Mouse (Mus musculus) common myeloid progenitor, adult 5-6 weeks (primary cell): ENCODE results near the gene Ptprd. TPM values are rescaled to one million over a fixed set of nuclear protein-coding genes. Genes with fewer than 3 reads are reported as not detected.

Experiments used
- ATAC-seq: replicated peaks from 2 replicates; pipeline ENCODE4 v1.8.0; 2016; ENCODE audit warnings: low read depth, mild to moderate bottlenecking, moderate TSS enrichment, inconsistent platforms; ENCODE audit not compliant: poor library complexity, severe bottlenecking
- total RNA-seq: library from RNA; stranded (forward); fragments of 200-1000, 187-1606 nt; gene quantifications from 2 replicates; pipeline ENCODE4 v1.2.3, GENCODE M21; 2017

The Ptprd gene
- total RNA-seq, 1 experiment from 2014 or later: not detected

DNA sequence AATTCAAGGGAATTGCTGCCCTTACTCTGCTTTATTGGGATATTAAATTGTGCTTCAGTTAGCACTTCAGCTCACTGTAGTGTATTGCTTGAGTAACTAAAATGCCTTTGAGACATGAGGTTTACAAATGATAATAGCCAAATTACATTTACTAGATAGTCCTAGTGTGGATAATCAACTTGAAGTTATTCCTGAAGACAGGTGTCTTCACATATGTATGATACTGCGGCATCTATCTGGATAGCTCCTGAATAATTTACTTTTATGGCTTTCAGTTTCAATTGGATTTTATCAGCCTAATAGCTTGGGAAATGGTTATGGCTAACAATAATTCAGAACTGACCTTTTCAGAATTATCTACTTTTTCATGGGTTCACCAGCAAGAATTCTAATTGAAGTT lies 598.6 kb downstream of the Ptprd start:
- ATAC-seq: no peak

DNA sequence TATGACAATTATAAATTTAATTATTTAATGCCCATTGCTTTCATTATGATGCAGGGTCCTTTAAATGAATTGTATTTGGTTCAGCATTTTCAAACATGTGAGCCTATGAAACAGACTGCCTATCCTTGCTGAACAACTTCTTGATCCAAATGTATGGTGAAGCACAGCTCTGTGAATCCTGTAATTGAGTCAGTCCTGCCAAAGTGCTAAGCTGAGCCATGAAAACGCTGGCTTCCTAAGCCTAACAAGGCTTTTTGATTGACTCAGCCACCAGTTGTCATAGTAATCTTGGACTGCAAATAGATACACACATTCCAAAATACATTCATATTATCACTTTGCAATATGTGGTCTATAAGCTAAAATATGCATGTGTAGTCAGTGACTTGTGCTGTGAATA lies 625.1 kb downstream of the Ptprd start:
- no peak for ATAC-seq

DNA sequence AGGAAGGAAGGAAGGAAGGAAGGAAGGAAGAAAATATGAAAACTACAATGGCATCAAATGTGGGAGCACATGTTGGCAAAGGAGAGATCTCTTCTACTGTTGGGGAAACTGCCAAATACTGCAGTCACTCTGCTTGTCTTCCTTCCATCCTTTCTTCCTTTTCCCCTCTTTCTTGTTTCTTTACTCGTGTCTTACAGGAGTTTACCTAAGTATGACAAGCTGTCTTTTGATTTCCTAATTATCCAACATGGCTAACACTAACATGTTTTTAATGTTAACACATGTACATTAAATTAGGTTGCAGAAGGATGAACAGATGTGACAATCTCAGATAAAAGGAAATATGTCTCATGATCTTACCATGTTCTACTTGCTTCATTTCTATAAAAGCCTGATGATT lies 625.5 kb downstream of the Ptprd start:
- ATAC-seq: no peak

DNA sequence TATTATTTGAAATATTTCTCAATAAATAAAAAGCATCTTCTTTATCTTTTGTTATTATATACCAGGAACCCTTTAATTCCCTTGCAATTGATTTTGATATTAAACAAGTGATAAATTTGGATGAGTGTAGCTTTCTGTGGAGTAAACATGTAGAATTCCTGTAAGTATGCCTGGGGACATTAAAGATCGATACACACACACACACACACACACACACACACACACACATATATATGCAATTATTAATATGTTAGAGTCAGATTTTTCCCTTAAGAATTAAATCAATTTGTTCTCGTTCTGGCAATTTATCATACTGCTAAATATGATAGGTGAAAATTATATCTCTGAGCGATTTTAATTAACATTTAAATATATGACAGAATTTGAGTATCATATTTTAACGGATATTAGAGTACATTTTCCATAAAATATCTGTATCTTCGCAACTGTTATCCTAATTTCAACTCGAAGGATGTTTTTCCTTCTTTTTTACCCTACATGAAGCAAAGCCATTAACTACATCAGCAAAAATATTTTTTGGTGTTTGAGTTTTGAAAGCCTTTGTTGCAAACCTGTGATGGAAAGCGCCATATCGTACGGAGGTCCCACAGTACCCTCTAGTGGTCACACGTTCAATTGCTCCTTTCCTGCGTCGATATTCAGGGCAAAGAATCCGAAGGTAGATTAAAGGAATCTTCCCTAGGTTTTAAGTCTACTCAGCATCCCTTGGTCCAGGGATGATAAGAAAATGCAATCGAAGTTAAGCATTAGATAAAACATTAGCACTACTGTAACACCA lies 653.2 kb downstream of the Ptprd start:
- ATAC-seq: peak; percentile 90

DNA sequence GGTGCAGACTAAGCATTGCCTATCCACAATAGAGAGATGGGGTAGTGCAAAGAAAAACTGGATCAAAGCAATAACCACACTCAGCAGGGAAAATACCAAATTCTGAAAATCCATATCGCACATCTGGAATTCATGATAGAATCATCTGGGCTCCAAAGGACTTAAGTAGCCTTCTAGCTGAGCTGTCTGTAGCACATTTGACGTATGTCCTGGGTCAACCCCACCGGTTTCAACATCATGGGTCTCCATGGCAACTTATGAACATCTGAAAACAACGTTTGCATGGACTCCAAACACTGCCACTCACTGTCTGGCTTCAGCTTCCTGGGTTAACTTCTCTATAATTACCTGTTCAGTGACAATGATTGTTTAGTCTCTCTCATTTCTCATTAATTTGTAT lies 655.9 kb downstream of the Ptprd start:
- ATAC-seq: no peak

DNA sequence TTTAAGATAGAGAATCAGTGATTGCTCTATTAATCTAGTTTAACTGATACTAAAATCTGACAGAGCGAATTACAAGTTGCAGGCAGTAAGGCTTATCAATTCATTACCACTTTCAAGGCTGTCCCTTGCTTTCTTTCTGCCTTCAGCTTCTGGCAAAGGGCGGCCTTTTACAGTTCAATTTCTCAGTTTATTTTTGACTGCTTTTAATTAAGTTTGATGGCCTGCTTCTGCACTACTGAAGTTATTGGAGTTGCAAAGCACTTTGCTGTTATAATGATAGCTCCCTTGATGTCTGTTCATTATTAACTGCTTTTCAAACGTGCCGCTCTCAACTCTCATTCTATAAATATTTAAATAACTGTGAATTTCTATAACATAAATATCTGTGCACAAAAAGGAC lies 673.9 kb downstream of the Ptprd start:
- ATAC-seq: no peak

DNA sequence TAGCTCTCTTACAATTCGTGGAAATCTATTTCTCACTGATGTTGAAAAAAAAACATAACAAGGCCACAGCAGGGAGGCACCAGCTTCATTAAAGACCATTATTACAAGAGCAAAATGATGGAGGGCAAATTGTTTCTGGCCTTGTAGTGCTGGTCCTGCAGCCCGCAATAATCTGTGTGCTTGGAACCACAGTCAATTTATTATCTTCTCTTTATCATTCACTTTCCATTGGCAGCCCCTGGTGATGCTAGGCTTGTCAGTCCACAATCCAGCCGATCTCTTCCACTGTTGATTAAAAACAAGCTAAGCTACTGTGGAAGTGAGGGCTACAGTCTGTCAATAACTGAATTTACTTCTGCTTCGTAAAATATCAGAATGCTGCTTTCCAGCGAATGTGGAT lies 674.4 kb downstream of the Ptprd start:
- ATAC-seq: no peak

DNA sequence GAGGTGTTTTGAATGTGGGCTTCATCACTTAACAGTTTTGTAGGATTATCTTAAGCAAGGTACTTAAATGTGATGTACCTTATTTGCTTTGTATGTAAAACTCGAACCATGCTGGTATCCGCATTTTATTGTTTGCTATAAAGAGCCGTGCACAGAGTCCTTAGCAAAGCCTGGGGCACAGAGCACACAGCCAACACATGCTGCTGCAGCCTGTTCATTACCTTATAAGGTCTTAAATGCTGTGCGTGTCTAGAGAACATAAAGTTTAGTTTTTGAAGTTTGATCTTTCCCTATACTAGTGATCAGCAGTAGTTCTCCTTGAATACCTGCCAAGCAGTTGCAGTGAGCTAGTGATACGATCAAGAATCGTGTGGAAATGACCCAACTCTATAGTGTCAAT lies 676.2 kb downstream of the Ptprd start:
- ATAC-seq: no peak

DNA sequence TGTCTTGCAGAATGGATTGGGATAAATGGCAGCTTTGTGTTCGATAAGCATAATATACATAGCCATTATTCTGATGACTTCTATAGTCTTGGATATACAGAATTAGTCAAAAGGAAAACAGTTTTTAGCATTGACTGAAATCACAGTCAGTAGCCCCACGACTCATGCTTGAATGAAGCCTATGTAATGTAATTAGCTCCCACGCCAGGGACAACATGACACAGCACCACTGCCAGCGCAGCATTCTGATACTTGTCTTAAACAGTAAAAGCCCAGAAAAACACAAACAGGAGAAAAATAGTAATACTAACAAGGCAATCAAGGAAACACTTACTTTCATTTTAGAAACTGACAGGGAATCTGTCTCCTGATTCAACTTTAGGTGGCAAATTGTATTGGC lies 677.2 kb downstream of the Ptprd start:
- no peak for ATAC-seq

DNA sequence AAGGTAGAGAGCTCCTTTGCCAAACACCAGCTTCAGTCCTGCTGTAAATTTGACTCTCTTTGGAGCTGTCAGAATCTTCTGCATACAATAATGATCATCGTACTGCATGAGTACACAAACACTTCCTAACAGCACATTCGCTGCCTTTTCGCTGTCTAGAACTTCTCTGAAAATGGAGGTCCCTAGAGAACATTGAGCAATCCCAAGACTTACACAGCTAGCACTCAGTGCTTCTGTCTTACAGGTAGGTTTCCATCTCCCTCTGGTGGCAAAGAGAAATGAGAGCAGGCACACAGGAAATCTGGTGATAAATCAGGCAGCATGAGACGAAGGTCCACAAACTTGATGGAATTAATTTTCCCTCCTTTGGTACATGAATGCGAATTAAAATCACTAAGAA lies 692.6 kb downstream of the Ptprd start:
- ATAC-seq: peak; percentile 83

DNA sequence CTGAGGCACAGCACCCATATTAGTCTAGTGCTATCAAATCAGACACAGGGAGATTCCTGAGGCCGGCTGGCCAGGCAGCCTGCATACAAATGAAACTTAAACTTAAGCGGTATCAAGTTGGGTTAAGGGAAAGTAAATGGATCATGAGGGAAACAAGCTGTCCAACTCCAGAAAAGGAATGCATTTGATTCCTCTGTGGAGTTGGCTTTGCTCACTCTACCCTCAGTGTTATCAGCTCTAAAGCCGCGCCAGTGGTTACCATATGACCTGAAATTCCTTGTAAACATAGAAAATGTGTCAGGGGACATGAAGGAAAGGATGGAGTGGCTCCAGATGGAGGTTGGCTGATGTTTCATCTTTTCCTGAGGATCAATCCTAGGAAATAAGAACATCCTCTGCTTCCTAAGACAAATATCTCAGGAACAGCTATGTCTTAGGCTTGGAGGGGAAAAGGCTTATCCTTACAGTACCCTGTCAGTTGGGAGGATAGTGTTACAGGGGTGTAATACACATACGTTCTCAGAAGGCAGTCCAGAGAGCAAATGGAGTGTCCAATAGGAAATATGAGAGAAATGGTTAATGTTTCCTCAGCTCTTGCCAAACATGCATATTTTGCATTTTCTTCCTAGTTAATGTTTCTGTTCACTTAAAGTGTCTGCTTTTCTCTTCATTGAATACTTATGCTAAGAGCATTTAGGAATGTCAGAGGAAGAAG lies 697.7 kb downstream of the Ptprd start:
- ATAC-seq: no peak

DNA sequence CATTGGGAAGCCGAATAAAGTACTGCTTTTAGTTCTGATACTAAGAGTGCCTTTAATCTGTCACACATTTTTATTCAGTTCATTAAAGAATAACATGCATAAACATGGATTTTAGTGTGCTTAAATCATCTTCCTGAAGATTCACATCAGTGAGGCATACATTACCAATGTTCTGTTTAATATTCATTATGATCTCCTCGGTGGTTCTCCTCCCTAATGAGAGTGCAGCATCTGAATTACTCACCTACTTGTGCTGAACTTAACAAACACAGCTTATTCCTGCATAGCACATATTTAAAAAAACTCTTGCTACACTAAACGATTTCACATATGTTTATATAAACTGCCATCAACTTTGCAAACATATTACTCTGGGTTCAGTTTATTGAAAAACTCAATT lies 698.7 kb downstream of the Ptprd start:
- no peak for ATAC-seq

DNA sequence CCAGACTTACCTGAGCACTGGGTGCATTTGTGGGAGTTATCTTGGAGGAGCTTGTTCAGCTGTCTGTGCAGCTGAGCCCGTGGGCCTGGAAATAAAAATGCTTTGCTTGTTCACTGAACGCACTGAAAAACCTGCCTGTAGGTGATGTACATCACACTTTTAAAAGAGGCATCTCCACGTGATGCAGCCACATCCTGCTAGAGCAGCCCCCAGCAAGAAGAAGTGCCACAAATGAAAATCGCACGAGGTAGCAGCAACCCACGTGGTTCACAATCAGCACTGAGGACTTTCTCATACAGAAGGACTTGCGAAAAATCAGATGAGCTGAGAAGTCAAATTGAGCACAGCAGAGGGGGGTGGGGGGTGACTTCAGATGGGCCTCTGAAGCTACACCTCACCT lies 757.7 kb downstream of the Ptprd start:
- ATAC-seq: no peak

DNA sequence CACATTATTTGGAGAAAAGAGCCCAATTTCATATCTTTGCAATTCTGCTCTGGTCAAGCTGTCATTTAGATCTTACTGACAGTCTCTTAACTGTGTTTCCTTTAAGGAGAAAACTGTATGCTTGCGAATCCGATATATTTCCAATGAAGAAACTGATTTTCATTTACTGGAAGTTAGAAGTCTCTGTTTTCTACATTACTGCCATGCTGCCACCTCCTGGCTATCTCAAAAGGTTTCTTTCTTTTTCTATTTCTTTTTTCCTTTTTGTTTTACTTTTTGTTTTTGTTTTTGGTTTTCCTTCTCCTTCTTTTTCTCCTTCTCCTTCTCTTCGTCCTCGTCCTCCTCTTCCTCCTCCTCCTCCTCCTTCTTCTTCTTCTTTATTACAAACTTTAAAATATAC lies 812.6 kb downstream of the Ptprd start:
- no peak for ATAC-seq

DNA sequence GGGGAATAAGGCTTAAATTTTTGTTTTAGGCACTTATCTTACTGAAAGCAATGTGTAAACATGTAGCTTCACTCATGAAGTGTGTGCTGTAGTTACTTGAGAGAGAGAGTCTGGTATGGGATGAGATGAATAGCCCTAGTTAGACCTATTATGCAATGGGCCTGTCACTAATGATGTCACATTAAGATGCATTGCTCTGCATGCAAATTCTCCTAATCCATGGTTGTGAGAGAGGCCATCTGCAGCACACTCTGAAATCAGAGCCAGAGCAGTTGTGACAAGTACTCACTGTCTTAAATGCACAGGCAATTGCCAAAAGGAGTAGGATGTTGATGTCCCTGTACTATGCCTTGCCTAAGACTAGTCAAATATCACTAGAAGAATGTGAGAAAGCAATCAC lies 850.0 kb downstream of the Ptprd start:
- no peak for ATAC-seq

DNA sequence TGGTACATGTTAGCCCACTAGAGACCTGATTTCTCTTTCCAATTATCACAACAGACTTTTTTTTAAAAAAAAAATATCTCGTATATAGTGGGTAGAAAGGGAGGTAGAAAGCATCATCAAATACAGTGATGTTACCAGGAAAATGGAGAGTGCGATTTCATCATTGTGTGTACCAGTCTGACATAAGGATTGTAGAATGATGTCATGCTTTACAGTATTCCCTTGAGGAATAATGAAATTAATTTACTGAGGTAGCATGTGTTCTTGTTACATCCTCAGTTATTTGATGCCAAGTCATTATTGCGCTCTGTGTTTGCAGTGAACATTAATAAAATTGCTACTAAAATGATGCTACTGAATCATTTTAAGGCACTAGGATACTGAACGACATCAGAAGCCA lies 884.6 kb downstream of the Ptprd start:
- no peak for ATAC-seq

DNA sequence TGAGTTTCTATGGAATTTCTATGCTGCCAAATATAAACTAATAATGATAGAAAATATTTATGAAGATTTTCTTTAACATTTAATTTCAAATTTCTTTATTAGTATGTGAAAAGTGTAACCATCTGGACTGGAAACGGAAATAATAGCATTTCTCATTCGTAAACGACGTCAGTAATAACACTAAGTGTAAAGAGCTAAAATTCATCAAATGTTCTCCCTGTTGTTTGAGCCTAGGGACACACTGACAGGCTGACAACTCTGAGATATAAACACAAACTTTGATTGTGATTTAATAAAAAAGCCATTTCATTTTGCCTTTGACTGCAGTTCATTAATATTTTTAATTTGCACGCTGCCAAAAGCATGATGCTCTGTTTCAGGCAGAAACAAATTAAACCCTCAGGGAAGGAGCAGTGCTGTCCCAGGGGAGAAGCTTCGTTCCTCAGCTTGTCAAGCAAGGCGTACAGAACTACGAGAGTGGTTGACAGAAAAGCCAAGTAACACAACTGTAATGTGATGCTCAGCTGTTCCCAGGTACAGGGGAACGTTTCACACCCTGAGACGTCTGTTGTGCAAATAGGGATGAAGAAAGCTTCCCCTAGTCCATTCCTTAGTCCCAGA lies 894.6 kb downstream of the Ptprd start:
- no peak for ATAC-seq

DNA sequence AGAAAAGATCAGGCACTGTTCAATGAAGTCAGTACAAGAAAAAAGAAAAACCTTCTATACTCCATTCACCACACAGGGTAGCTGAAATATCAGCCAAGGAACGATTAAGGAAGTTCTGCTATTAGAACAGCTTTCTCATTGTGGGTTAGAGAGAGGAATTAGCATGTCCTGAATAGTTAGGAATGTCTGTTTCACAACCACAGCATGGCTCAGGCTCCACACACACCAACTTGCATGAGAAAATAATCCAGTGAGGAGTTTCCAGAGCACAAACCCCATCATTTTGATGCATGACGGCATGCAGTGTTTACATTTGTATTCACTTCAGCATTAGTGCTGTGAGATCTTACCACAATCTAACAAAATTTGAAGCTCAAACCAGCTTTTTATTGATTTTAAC lies 895.1 kb downstream of the Ptprd start:
- ATAC-seq: peak; percentile 66; the same call in 1 of the 2 replicates

DNA sequence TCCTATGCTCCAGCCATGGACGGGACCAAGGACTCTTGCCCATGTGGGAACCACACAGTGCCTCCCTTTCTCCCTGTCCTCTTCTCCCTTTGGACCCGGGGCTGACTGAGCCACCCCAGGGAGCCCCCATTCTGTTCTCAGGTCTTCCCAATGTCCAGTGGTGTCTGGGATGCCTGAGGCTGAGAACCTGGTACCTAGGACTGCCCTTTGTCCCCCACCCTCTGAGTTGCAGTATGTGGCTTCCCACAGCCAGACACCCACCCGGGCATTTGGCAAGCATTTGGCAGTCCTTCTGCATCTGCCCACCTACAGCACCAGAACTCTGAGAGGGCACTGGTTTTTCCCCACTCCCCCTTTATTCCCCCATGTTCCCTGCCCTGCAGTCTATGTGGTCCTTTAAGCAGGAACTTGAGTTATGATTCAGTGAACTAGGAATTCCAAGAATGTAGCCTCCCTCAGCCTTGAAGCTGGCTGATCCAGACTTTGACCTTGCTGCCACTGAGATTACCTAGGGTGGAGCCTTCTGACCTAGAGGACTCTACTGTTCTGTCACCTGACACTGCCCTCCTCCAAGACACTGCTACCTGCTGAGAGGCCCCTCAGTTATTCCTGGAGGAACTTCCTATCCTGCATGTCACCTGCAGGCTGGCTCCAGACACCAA lies 901.5 kb downstream of the Ptprd start:
- no peak for ATAC-seq

DNA sequence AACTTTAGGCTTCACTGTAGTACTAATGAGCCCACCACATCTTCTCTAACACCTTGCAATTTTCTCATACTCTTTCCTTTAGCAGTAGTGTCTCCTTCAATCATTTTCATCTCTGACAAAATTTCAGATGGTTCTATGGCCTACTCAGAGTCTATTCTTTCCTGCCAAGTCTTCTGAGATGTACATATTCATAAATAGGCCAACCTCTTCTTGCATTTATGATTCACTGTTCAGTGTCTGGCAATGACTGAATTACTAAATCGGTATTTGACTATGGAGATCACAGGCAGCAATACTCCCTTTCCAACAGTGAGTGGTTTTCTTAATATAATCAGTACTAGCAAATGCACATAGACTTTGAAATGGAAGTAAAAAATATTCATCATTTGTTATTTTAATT lies 928.3 kb downstream of the Ptprd start:
- ATAC-seq: no peak

DNA sequence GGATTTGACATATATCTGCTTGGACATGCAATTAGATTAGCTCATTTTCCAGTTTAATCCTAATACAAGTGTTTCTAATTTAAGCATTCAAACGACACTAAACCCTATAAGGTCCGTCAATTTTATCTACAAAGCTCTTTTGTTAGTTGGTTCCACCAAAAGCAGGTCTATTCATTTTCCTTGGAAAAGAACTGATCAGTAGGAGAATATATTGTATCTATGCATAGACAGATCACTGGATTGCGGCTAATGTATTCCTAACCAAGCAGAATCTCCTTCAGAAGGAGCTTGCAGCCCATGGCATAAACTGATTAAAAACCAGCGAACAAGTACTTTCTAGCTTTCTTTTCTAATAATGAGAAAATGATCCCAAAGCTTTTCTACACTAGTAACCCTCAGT lies 933.8 kb downstream of the Ptprd start:
- ATAC-seq: no peak
